Mouse (Mus musculus): ENCODE measurements around the gene Tcte2.

- TF ChIP-seq CTCF (IDR thresholded peaks at IDR 0.05; ENCODE audit: low read depth, low read length) (no peak), POLR2A (IDR thresholded peaks at IDR 0.05; ENCODE audit: borderline replicate concordance, low read depth, low read length) (no peak)
Observed at GRCm38 (mm10) chr17:13802836-13803408, 41.3 kb upstream of the Tcte2 start.
